Comparison of ENCODE assay signal across 8 mouse cellular contexts in the genomic region with DNA sequence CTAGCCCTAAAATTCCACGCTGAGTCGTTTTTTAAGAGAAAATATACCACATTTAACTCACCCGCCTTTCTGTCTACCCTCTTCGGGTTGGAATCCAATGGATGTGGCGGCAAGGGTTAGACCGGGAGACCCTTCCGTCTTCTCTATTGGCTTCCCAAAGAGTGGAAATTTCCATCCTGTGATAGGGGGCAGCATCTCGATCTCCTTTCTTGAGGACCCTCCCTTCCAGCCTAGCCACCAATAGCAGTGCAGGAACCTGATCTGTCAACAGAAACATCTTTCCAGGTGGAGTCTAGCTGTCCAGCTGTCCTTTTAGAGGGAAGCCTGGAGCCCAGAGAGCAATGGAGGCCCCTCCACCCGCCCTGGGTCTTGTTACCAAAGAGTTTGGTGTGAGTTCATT. TPM values are rescaled to one million over a fixed set of nuclear protein-coding genes. Genes with fewer than 3 reads are reported as not detected.
DNase-seq lines count a peak whose midpoint lies in the region; ATAC-seq and TF ChIP-seq lines count a peak whose summit lies in the region.

A gene (minus strand): TSS at position 163 of the 400 bp plus-strand sequence.

- H3K9me3 ChIP-seq in lung, postnatal 0 days (ENCODE audit: low read length): no peaks in the 10 kb centered on the region
- peaks cover 19% of the 10 kb centered on the region for H3K9me3 ChIP-seq in limb, embryonic 12.5 days

- peak; percentile 30 for DNase-seq in lung, postnatal 0 days (ENCODE audit: low spot score)
- DNase-seq in lung, postnatal 25 days (ENCODE audit: low spot score): no peak
- DNase-seq in gastrocnemius, postnatal 4 days (ENCODE audit: low spot score in 2 of 2): peak in 1 of 2 experiments; percentile 31
- DNase-seq in retina, postnatal 1 day: peak; percentile 37
- no peak for DNase-seq in left cerebral cortex, adult 8-10 months (ENCODE audit: low spot score in 2 of 2)
- no peak for DNase-seq in layer of hippocampus, adult 9-10 months (ENCODE audit: low spot score)
- no peak for DNase-seq in T-cell, adult 2 months (ENCODE audit: low spot score)

- H3K27me3 ChIP-seq in lung, postnatal 0 days (replicated peaks; ENCODE audit: insufficient read depth, low read length): no peaks in the 10 kb centered on the region
- no peaks in the 10 kb centered on the region for H3K27me3 ChIP-seq in limb, embryonic 12.5 days

- peak within 1 kb of the TSS; percentile 39 for H3K4me3 ChIP-seq in lung, postnatal 0 days (ENCODE audit: low read depth, low read length)
- H3K4me3 ChIP-seq in limb, embryonic 12.5 days (replicated peaks): peak within 1 kb of the TSS; percentile 53

- H3K4me1 ChIP-seq in lung, postnatal 0 days (ENCODE audit: insufficient read depth, low read depth, low read length): no peaks in the 10 kb centered on the region
- peaks cover 10% of the 10 kb centered on the region for H3K4me1 ChIP-seq in limb, embryonic 12.5 days (replicated peaks)

- WGBS in lung, postnatal 0 days: 47% methylated on average over 9 of the region's 9 CpGs
- WGBS in limb, embryonic 12.5 days: 58% methylated on average over 9 of the region's 9 CpGs

- no peak within 1 kb of the TSS for H3K9ac ChIP-seq in lung, postnatal 0 days (replicated peaks; ENCODE audit: low read depth)
- H3K9ac ChIP-seq in limb, embryonic 12.5 days (replicated peaks): peak within 1 kb of the TSS; percentile 65

- peak; percentile 23; the same call in 1 of the 2 replicates for TF ChIP-seq CTCF in lung, postnatal 0 days (IDR thresholded peaks at IDR 0.05)

- TF ChIP-seq EP300 in lung, postnatal 0 days (IDR thresholded peaks at IDR 0.05): no peak

- peak; percentile 50; the same call in 1 of the 2 replicates for ATAC-seq in lung, postnatal 0 days
- ATAC-seq in limb, embryonic 12.5 days (ENCODE audit: insufficient number of reproducible peaks, insufficient read depth, low FRiP score, low TSS enrichment, low read depth): peak; percentile 69

- no peaks in the 10 kb centered on the region for H3K36me3 ChIP-seq in lung, postnatal 0 days (ENCODE audit: insufficient read depth, low read length)
- no peaks in the 10 kb centered on the region for H3K36me3 ChIP-seq in limb, embryonic 12.5 days

- peak within 1 kb of the TSS; percentile 72 for H3K4me2 ChIP-seq in lung, postnatal 0 days (replicated peaks; ENCODE audit: low read depth, low read length)
- peak within 1 kb of the TSS; percentile 70 for H3K4me2 ChIP-seq in limb, embryonic 12.5 days

- H3K27ac ChIP-seq in lung, postnatal 0 days (ENCODE audit: low read length): 0 out of 2 replicates have a peak within 1 kb of the TSS, but pooled peaks have one; percentile 23
- H3K27ac ChIP-seq in limb, embryonic 12.5 days: peak within 1 kb of the TSS; percentile 76

RNA-seq across cellular contexts. Expression of the gene that starts here (rescaled TPM):
- 15.6 and 23.9 TPM in 2 replicates for polyA plus RNA-seq in lung, postnatal 0 days (2015; fragmentation: Nextera tagmentation; extraction: Ambion mirVana)
- 100 to 1,000 TPM; 153 to 185 TPM for total RNA-seq in gastrocnemius, postnatal 4 days (2021)
- 57.7 and 66.8 TPM in 2 replicates for polyA plus RNA-seq in limb, embryonic 12.5 days (2016; fragmentation: Nextera tagmentation; extraction: Ambion mirVana)
- 1 to 10 TPM in 1 of 4 experiments, under 1 TPM in 3; 0.58 to 1.3 (median 0.89) TPM for total RNA-seq in left cerebral cortex, adult 8-10 months (2022)

Comparison
In these comparisons a context has a peak if more than half of its experiments do, and no peak if none do; other contexts are left out.
1. RNA of the gene that starts here (total RNA-seq): 153 to 185 TPM in gastrocnemius, postnatal 4 days; 0.58 to 1.3 TPM in left cerebral cortex, adult 8-10 months; every median in the first group is over 10 times any median in the second.
2. DNase-seq: peak in lung, postnatal 0 days (single experiment) and retina, postnatal 1 day (single experiment); none in lung, postnatal 25 days (single experiment), left cerebral cortex, adult 8-10 months (0 of 2), layer of hippocampus, adult 9-10 months (single experiment) and T-cell, adult 2 months (single experiment).